Mouse (Mus musculus): Measurements from ENCODE around the gene Galnt18.

The Galnt18 gene

DNA sequence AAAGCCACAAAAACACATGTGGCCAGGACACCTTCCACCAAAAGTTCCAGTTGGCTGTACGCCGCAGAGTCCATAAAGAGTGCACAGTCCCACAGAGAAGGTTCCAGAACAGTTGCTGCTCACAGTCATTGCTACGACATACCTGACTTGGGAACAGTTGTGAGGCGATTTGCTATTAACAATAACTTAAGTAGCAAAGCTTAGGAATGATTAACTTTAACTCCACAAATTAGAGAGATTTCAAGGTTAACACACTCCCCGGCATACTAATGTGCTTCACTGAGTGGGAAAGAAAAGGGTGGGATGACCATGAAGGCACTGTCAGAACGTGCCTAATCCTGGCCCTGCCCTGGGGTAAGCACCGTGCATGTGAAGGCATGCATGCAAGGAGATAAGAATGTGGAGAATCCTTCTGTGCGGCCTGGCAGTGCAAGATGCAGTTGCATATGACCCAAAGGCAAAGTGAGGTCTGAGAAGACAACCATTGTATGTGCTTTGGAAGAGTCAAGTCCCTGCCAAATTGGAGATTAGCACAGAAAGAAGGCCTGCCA lies 8.5 kb downstream of the Galnt18 start:
- no peak for DNase-seq (ENCODE audit: low read depth)

DNA sequence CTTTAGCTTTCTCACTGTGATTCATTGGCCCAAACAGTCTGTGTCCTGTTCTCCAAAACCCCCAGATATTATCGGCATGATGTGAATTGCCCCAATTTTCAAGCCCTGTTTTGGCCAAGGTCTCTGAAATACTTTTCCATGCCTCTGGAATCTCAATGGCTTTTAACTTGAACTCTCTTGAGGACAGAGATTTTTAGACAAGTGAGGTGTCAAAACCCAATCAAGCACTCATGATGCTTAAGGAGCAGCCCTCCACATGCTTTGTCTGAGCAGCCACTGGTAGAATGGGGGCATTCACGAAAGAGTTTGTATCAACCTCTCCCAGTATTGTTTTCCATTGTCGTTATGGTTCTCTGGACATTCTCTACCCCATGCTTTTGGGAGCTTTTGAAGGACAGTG lies 9.2 kb downstream of the Galnt18 start:
- DNase-seq (ENCODE audit: low read depth): no peak

DNA sequence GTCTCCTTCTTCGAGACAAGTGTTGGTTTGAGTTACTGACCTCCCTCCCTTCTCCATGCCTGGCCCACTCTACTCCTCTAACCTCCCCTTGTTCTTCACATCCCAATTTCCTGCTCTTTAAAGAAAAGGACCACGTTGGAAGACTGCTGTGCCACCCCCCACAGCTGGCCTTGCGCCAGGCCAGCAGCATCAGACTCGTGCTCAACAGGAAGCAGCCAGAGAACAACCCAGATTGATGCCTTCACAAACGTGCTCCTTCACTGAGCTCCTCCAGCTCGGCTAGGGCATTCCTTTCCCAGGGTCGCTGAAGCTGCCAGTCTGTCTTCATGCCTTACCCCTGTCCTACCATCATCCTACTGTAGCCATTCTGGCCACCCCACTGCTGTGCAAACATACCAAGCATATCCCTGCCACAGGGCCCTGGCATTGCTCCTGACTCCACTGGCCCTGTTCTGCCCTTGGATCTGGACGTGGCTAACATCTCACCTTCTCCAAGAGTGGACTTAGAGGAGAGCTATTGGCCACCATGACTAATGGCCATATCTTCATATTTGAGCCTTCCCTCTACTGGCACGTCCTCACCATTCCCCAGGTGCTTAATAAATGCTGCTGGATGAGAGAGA lies 13.5 kb downstream of the Galnt18 start:
- DNase-seq (ENCODE audit: low read depth): no peak

DNA sequence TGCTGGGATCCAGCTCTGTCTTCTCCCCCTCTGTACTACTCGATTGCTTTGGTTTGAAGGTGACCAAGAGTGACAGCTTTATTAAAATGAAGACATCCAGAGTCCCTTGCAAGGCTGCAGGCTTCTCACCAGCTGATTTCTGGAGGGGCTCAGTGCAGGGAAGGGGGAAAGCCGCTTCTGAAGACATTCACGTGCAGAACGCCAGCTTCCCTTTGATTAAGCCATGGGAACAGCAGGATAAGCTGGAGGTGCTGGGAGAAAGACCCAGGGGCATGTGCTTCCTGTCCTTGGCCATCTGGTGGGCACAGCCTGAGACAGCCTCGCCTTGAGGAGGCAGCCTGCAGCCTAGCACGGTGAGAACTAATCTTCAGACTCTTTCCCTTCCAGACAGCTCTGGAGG lies 17.0 kb downstream of the Galnt18 start:
- DNase-seq (ENCODE audit: low read depth): no peak

DNA sequence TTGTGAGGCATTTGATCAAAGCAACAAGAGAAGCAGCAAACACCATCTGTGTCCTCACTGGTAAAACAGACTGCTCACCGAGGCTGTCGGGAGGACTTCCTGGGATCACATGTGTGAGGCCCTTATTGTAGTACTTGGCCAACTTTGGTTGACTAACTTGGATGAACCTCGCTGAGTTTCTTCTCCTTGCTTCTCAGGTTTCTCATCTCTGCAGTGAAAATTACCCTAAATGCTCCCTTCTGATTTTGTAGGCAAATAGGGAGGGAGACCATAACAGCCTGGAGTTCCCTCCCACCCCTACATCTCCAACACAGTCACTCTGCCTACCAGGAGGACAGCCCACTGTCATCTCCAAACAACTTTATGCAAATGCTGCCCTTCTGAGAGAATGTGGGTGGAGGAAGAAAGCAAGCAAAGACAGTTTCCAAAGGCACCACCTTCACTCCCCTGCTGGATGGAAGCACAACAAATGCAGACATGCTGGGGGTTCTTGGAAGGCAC lies 31.2 kb downstream of the Galnt18 start:
- DNase-seq (ENCODE audit: low read depth): no peak

DNA sequence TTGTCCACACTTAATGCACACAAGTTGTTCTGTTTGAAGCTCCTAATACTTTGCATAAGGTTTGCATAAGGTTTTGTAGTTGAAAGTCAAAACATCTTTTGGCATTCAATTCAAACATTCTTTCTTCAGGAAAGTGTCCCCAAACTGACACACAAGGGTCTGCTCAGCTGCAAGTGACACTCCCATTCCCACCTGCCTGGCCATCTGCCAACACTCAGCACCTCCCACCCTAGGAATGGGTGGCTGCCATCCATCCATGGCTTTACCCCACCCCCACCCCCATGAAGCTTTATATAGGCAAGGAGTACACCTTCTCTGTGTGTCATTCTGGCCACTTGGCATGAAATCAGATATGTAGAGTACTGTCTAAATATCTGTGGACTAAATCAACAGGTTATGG lies 35.0 kb downstream of the Galnt18 start:
- no peak for DNase-seq (ENCODE audit: low read depth)

DNA sequence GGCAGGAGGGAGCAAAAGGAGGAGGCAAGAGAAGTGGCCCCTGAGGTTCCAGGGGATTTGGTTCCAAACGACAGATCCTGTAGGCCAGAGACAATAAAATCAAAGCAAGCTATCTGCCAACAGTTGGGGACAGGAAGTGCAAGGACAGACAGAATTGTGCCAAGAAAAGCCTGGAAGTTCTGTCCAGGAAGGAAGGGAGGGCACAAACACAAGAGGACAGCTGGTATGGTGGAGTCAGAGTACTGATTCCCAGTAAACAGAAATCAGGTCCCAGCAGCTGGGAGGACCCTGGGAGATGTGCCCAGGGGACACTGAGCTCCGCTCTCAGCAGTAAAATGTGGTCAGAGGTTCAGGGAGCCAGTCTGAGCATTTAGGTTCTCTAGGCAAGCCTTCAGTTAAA lies 38.2 kb downstream of the Galnt18 start:
- no peak for DNase-seq (ENCODE audit: low read depth)

DNA sequence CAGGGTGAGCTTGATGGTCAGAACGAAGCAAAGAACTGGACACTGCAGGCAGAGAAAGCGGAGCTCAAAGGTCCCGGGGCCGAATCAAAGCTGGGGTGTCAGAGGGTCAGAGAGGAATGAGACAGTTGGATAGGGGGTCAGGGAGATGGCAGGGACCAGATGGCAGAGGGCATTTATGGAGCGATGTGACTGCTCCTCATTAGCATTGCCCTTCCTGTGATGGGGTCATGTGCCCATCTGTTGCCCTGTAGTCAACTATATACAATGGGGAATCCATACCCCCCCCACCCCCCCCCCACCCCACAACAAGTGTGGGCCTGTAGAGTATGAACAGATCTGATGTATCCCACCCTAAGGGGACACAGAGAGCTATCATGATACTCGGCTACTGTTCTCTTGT lies 39.7 kb downstream of the Galnt18 start:
- no peak for DNase-seq (ENCODE audit: low read depth)

DNA sequence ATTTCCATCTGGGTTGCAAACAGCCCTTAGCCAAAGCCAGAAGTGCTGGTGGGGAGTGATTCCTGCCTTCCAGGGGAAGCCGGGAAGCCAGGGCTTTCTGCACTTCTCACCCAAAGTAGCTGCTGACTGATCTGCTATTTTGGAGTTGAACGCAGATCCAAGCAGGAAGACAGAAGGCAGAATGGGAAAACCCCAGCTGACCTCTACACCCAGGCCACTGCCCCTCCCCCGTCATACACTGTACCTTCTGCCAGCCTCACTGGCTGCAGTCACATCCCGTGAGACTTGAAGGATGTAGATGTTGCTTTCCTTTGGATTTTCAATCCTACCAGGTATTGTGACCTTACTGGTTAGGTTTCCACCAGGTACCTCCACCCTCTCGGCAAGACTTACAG lies 40.4 kb downstream of the Galnt18 start:
- DNase-seq (ENCODE audit: low read depth): no peak

DNA sequence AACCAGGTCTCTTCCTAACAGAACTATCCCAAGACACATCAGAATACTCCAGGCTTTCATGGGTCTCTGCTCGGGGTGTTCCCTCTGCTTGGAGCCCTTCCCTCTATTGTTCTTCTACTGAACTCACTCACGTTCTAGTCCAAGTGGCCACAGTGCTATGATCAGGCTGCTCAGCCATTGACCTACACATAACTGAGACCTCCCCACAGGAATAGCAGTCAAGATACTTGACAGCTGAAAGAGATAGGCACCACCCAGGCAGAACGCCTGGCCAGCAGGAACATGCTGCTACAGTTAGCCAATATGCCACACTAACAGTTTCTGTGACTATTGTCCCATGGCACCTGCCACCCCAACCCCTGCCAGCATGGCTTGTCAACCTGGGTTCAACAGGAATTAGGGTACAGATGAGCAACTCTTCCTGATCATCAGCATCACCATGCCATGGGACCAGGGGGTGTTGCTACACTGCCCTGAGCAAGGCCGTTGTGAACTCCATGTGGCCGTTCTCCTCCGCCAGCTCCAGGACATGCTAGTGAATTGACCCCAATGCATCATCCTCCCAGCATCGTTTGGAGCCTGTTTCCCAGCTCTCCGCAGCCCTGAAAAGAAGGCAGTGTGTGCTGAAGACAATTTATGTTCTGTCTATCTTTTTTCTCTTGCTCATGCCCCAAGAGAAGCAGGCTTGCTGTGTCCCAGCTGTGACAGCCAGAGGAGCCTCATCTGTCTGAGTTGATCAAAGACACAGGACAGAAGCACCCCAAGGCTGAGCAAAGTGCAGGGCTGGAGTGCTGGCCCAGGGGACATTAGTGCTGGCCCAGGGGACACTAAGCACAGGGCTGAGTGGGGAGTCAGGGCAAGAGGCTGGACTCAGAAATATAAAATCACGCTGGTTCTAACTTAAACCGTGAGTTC lies 41.1 kb downstream of the Galnt18 start:
- DNase-seq (ENCODE audit: low read depth): no peak

DNA sequence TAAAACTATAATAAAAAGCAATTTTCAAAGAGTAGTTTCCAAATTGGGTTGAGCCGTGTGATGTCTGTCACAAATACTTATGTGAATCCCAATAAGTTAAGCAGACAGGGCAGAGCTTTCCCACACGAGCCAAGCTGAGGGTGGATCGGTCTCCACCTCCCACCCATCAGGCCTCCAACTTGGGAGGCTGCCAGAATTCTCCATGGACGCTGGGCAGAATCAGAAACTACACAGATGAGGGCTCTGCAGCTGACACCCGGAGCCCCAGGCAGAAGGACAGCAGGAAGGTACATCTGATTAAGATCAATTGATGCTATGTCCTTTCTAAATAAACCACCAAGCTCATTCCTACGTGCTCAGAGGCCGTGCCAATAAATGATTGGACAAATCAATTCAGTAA lies 42.4 kb downstream of the Galnt18 start:
- DNase-seq (ENCODE audit: low read depth): no peak

DNA sequence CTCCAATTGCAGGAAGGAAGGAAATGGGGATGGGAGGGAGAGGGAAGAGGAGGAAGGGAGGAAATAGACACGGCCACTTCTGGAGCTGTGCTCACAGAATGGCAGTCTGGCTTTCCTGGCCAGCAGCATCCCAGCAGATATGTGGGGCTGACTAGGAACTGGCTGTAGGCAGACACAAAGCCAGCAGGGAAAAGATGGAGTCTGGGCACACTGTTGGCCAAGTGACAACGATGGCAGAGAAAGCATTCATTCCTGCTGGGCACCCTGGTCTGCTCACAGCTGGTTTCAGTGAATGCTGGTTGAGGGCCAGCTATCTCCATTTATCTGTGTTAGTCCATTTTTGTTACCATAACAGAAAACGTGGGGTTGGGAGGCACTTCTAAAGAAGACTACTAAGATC lies 43.4 kb downstream of the Galnt18 start:
- no peak for DNase-seq (ENCODE audit: low read depth)

DNA sequence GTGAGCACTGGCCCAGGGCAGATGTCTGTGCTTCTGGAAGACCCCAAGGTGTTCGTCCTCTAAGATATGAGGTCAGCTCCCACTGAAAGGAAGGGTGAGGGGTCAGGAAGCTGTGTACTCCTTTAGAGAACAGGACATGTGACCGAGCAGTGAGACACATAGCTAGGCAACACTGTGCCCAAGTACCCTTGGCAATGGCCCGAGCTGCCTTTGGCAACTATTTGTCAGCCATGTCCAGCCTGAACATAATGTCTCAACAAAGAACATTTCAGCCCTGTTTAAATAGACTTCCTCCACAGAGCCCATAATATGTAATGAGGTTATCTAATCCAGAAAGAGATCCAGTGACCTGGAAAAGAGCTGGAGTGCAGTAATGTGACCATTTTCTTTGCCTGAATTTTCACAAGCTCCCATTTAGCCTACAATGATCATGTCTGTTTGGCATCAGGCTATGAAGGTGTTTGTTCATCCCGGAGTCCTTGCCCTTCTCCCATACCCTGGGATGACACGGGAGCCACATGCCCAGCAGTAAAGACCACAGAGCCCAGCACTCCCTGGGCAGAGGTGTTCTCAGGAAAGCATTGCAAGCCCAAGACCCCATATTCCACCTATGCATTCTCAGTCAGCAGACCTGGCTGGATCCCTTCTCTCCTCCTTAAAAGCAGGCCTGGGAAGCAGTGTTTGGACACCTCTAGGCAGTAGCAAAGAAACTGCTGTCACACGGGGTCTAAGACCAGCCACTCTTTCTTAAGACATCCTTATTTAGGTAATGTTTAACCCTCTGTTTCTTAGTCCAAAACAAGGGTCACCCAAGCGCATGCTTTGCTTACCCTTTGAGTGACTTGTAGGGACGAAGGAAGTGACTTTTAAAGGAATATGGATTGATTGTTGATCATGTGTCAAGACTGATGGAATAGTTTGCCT lies 49.2 kb downstream of the Galnt18 start:
- DNase-seq (ENCODE audit: low read depth): no peak

DNA sequence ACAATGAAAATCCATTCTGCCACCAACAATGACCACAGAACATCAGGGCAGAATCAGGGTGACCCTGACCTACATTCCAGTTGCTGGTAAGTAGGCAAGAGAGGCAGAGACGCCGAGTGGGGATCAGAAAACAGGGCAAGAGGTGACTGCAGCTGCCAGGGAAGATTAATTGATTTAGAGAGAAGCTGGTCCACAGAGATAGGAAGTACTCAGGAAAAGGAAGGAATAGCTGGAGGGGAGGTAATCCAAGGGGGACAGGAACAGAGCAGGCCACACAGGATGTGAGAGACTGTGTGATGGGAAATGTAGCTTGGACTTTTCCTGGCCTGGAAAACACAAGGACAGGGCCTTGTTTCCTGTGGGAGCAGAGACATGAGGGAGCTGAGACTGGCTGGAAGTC lies 52.8 kb downstream of the Galnt18 start:
- DNase-seq (ENCODE audit: low read depth): no peak

DNA sequence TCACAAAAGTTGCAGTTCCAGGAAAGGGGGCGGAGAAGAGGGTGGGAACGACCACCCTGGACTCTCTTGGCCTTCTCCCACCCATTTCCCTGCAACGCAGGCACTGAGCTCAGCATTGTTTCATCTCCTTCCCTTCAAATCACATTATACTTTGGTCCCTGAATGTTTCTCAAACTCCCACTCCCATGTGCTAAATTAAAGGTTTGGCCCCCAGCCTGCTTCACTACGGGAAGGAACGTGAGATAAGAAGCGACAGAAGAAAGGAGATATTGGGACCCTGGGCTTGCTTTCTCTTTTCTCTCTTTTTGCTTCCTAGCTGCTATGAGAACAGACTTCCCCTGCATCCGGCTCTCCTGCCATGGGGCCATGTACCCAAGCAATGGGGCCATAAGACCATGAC lies 55.0 kb downstream of the Galnt18 start:
- no peak for DNase-seq (ENCODE audit: low read depth)

DNA sequence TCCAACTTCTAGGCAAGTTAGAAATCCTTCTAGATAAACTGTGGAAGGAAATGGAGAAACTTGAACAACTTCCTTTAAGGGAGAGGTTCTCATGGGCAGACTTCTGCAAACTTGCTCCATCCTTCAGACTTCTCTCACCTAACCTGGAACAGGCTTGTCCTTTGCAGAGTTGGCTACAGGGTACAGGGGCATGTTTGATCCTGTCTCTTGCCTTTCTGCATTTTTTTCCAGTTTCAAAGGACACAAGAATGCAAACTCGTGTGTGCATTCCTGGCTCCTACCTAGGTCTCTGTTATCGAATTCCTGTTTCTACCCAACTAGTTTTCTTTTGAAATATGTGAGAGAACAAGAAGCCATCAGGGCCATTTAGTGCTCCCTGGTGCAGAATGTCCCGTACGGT lies 55.8 kb downstream of the Galnt18 start:
- DNase-seq (ENCODE audit: low read depth): no peak

DNA sequence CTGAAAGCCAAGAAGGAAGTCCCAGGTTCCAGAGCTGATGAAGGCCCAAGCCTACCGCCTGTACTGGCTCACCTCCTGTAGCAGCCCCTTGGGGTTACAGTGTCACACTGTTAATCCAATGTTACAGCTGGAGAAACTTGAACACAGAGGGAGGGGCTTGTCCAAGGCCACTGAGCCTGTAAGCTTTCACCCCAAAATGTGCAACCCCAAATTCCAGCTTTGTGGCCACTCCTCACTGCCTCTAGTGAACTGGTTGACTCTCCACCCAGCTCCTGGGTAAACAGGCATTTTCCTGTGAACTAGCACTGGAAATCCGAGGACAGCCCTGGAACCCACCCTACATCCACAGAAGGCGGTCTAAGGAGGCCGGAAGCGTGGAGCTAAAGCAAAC lies 58.5 kb downstream of the Galnt18 start:
- DNase-seq (ENCODE audit: low read depth): no peak

DNA sequence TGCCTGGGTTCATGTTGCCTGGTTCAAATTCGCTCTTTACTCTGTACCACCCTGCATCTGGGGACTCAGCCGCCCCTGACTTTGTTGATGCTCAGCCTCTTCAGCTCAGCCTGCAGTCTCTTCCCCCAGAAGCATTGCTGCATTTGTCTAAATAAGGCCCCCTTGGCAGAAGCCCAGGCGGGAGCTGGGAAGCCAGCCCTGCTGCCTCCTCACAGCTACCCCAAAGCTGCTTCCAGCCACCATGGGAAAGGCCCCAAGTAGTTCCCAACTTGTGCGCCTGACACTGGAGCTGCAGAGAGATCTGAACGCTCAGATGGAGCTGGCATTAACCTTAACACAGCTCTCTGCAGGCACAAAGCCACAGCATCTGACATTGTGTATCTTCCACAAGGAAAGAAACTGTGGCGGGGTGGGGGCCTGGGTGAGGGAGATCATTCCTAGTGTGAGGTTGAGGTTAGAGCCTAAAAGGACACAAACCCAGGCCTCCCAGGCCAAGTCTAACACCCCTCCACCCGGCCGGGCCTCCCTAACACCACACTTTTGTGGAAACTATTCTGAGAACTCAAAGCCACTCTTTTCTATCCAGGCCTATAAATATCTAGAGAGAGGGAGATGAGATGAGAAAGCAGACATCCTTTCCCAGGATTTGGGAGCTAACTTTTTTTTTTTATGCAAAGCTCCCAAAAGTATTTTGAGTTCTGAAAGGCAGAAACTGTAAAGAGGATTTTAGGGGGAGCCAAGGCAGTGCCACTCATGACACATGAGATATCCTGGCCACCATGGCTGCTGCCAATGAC lies 59.1 kb downstream of the Galnt18 start:
- no peak for DNase-seq (ENCODE audit: low read depth)

DNA sequence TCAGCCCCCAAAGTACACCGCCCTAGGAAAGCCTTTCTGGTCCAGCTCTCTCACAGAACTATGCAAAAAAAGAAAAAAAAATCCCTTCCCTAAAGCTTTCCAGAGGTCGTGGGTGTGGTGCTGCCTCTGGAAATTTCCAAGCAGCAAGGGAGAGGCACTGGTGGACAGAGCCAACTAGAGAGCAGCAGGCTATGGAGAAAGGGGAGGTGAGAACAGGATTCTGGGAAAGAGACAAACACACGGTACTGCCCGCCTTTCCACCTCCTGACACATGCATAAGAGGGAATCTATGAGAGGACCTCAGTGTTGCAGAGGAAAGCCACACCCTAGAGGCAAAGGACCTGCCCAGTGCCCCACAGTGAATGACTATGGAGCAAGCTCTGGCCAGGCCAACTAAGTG lies 60.9 kb downstream of the Galnt18 start:
- no peak for DNase-seq (ENCODE audit: low read depth)

DNA sequence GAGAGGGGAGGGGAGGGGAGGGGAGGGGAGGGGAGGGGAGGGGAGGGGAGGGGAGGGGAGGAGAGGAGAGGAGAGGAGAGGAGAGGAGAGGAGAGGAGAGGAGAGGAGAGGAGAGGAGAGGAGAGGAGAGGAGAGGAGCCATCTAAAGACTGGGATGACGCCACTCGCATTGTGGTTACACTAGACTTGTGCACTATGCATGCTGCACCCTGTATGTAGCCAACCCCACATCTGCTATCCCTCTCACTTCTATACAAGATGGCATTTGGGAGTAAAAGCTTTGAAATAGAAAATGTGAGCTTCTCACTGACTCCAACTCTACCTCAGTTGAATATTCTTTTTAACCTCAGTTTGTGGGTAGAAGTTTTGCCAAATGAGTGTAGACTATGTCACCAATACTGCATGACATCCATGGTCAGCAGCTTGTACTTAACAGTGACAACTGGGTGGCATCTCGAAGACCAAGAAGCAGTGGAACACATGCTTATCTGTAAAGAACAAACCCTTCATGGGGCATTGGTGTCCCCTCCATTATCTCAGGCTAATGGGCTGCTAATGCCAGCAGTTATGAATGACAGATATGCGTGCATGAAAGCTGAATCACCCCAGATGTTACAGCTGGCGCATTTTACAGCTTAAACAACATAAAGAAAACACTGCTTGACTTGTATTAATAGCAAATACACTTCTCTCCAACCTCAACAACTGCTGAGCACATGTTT lies 65.0 kb downstream of the Galnt18 start:
- peak; percentile 3 for DNase-seq (ENCODE audit: low read depth)
